Mouse (Mus musculus): Measurements from ENCODE around the gene Pdcd4.
"Not testable (repeated sequence)": the region's sequence is repeated elsewhere in the genome, so short reads cannot be mapped to it uniquely, and the experiment has no call there.

The Pdcd4 gene

GRCm38 (mm10) chr19:53962511-53962910 is 70.5 kb downstream of the Pdcd4 start:
- no peak for DNase-seq

DNA sequence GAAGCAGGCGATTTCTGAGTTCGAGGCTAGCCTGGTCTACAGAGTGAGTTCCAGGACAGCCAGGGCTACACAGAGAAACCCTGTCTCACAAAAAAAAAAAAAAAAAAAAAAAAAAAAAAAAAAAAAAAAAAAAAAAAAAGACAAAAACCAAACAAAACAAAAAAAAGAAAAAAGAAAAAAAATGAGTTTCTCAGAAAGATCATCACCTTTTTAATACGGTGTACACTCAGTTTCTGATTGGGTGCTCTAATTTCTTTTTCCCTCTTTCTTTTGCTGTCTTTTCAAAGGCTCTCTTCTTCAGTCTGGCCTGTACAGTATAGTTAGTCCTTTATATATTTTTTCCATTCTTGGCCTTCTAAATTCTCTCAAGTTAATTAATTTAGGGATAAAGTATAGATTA is 72.3 kb downstream of the Pdcd4 start:
- not testable (repeated sequence) for DNase-seq

GRCm38 (mm10) chr19:53964910-53965633 is 73.0 kb downstream of the Pdcd4 start:
- DNase-seq, result no peak

- no peak for DNase-seq
Observed at GRCm38 (mm10) chr19:53969226-53969625, 77.2 kb downstream of the Pdcd4 start.

GRCm38 (mm10) chr19:53971938-53972337 is 79.9 kb downstream of the Pdcd4 start:
- no peak for DNase-seq

DNA sequence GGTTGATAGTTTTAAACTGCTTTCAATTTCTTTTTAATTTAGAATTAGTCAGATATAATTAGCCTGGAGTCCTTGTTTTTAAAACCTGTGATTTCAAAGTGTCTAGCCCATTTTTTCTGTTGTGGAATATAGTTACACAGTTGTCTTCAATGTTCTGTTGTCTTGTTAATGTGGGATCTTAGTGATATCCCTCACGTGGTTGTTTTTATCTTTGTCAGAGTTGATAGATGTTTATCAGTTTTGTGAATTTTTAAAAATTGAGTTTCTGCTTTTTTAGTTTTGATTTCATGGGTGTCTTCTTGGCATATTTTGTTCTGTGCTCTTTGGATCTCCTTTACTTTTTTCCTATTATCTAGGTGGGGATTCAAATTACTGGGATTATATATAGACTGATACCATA is 81.6 kb downstream of the Pdcd4 start:
- DNase-seq, result no peak
